Mouse (Mus musculus) midbrain, embryonic 11.5 days (tissue): ENCODE data around the gene Slc1a3. TPM values are rescaled to one million over a fixed set of nuclear protein-coding genes. Genes with fewer than 3 reads are reported as not detected.

Experiments
- ATAC-seq: fragments of 200-750 bp; cut with Nextera tagmentation; 2 replicates; pipeline ENCODE4 v1.8.0; 2017; ENCODE audit warnings: moderate TSS enrichment, moderate library complexity; ENCODE audit not compliant: low FRiP score
- DNase-seq: peaks from one replicate; pipeline ENCODE4 v3.0.0; 2015; ENCODE audit warnings: low spot score; ENCODE audit errors: missing footprints
- H3K27ac ChIP-seq: fragments of 300-500 bp; sonication (generic); 2 replicates; pipeline ENCODE4 v1.5.1; 2014; ENCODE audit warnings: low read depth, low read length
- H3K27me3 ChIP-seq: fragments of 300-500 bp; sonication (generic); 2 replicates; pipeline ENCODE4 v1.6.1; 2014; ENCODE audit warnings: mild to moderate bottlenecking, low read length, moderate library complexity, mixed read lengths; ENCODE audit not compliant: control insufficient read depth, insufficient read depth
- H3K36me3 ChIP-seq: fragments of 300-500 bp; sonication (generic); 2 replicates; pipeline ENCODE4 v1.6.1; 2014; ENCODE audit warnings: mild to moderate bottlenecking, low read length, moderate library complexity, mixed read lengths; ENCODE audit not compliant: control insufficient read depth, insufficient read depth
- H3K4me1 ChIP-seq: fragments of 300-500 bp; sonication (generic); 2 replicates; pipeline ENCODE4 v1.6.1; 2014; ENCODE audit warnings: low read length; ENCODE audit not compliant: control insufficient read depth, insufficient read depth
- H3K4me2 ChIP-seq: fragments of 300-500 bp; sonication (generic); 2 replicates; pipeline ENCODE4 v1.6.1; 2014; ENCODE audit warnings: mild to moderate bottlenecking, moderate library complexity
- H3K4me3 ChIP-seq: fragments of 300-500 bp; sonication (generic); 2 replicates; pipeline ENCODE4 v1.5.1; 2014; ENCODE audit warnings: low read depth, low read length
- H3K9ac ChIP-seq: fragments of 300-500 bp; sonication (generic); 2 replicates; pipeline ENCODE4 v1.6.1; 2014; ENCODE audit warnings: low read length
- H3K9me3 ChIP-seq: fragments of 300-500 bp; sonication (generic); 2 replicates; pipeline ENCODE4 v1.6.1; 2016; ENCODE audit warnings: low read length; ENCODE audit not compliant: control insufficient read depth
- WGBS: fragments of 180-500 bp; shearing (Covaris S2); extraction: QIAGEN DNeasy Blood & Tissue Kit; methylation state at CpG from one replicate; pipeline ENCODE4 v1.1.7; 2014; 5-methylcytosine and 5-hydroxymethylcytosine counted together
- polyA plus RNA-seq: library from polyadenylated mRNA; unstranded; fragments of >200 nt; fragmentation: Nextera tagmentation; extraction: Ambion mirVana; gene quantifications from 2 replicates; pipeline ENCODE4 v1.2.1, GENCODE M21; 2014

Gene Slc1a3
- polyA plus RNA-seq, 1 experiment from 2014 or later = 33.5 TPM

DNA sequence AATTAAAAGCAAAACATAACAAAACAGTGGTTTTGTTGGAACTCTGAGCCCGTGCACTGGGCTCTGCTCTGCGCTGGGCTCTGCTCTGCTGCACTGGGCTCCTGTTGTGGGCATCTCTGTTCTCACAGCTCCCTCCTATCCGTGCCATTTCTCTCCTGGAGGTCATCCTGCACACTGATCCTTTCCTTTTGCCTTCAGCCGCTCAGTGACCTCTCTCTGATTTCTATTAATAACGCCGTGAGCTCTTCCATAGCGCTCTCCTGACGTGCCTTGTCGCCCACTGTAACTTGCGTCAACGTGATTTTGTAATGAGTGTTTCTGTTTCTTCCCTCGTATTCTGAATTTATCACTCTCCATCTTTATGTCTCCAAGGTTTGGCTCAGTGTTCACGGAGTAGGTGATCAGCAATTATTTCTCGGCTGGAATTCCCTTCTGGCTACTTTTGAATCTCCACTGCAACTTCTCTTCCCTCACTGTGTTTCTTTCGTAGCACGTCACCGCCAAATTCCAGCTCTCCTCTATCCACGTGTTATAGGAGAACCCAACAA is 91.0 kb downstream of the Slc1a3 start:
- WGBS = 80% methylated on average over 18 of the region's 18 CpGs
- H3K27me3 ChIP-seq = no peaks in the 10 kb centered on the region
- DNase-seq (no peak), ATAC-seq (no peak)
- H3K4me3 ChIP-seq = no peak overlapping the region
- no peak overlapping the region for H3K9ac ChIP-seq
- no peak overlapping the region for H3K27ac ChIP-seq
- no peaks in the 10 kb centered on the region for H3K9me3 ChIP-seq
- no peak overlapping the region for H3K4me2 ChIP-seq
- no peaks in the 10 kb centered on the region for H3K4me1 ChIP-seq
- H3K36me3 ChIP-seq = no peaks in the 10 kb centered on the region

DNA sequence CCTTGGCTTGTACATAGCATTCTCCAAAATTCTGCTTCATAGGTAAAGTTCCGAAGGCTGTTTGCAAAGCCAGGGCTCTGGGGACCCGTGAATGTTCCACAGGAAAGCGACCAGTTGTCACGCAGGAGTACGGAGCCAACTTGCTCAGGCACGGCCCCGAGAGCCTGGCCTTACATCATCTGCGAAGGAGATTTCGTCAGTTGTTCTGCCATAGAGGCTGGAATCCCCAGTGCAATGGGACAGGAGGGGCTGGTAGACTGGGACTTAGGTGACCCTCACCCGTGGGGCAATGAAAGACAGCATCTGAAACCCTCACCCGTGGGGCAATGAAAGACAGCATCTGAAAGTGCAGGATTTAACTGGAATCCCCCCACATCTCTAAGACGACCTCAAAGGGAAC is 94.3 kb downstream of the Slc1a3 start:
- ATAC-seq (no peak), DNase-seq (no peak)
- Histone ChIP-seq H3K9me3 (no peaks in the 10 kb centered on the region), H3K36me3 (no peaks in the 10 kb centered on the region), H3K9ac (no peak overlapping the region), H3K4me1 (no peaks in the 10 kb centered on the region), H3K27me3 (no peaks in the 10 kb centered on the region), H3K4me3 (no peak overlapping the region), H3K4me2 (no peak overlapping the region), H3K27ac (no peak overlapping the region)
- WGBS = 87% methylated on average over 12 of the region's 12 CpGs

DNA sequence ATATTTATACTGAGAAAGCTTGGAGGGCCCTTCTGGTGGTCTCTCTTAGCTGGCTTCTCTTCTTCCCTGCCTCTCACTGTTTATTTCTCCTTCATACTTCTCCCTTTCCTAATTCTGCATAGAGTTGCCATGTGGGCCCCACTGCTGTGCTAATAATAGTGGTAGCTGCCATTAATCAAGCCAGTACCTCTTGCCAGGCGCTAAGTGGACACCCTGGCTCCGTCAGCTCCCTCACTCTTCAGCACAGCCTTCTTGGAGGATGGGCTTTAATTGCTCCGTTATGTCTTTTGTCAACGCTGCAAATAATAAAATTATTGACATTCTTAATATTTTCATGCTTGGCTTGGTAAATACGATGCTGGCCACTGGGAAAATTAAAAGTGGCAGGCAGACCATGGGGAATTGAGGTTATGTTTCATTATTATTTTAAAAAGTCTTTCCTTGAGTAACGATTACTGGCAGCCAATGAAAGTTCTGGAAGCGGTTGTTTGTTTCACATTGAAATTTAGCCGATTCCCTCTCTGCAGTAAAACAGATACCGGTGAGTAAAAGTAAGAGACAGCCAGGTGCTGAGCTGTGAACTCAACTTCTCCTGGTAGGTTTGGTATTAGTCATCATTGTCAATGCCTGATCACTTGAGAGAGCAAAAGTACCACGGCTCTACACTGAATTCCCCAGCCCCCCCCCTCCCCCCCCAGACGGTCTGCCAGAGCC is 94.9 kb downstream of the Slc1a3 start:
- Histone ChIP-seq H3K4me3 (no peak overlapping the region), H3K36me3 (no peaks in the 10 kb centered on the region), H3K27ac (no peak overlapping the region), H3K27me3 (no peaks in the 10 kb centered on the region), H3K9me3 (no peaks in the 10 kb centered on the region), H3K4me2 (no peak overlapping the region), H3K9ac (no peak overlapping the region), H3K4me1 (no peaks in the 10 kb centered on the region)
- DNase-seq (no peak), ATAC-seq (no peak)
- WGBS = 87% methylated on average over 11 of the region's 11 CpGs

DNA sequence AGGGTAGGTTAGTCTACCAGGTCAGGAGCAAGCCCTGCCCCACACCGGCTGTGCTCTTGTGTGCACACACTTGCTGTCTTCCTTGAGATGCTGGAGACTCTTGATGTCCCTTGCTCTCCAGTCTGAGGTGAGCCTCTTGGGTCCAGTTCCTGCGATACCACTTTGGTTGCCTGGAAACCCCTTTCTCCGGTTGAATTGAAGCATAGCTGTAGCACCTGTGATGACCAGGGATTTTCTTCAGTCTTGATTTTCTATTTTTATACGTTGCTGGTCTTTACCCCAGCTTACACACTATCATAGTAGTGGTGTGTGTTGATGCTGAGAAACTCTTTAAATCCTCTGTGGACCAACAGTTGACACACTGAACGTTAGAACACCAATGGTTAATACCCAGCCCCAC is 95.9 kb downstream of the Slc1a3 start:
- Histone ChIP-seq H3K4me3 (no peak overlapping the region), H3K36me3 (no peaks in the 10 kb centered on the region), H3K27ac (no peak overlapping the region), H3K27me3 (no peaks in the 10 kb centered on the region), H3K9ac (no peak overlapping the region), H3K4me1 (no peaks in the 10 kb centered on the region), H3K9me3 (no peaks in the 10 kb centered on the region), H3K4me2 (no peak overlapping the region)
- DNase-seq (no peak), ATAC-seq (no peak)
- 88% methylated on average over 5 of the region's 5 CpGs for WGBS

DNA sequence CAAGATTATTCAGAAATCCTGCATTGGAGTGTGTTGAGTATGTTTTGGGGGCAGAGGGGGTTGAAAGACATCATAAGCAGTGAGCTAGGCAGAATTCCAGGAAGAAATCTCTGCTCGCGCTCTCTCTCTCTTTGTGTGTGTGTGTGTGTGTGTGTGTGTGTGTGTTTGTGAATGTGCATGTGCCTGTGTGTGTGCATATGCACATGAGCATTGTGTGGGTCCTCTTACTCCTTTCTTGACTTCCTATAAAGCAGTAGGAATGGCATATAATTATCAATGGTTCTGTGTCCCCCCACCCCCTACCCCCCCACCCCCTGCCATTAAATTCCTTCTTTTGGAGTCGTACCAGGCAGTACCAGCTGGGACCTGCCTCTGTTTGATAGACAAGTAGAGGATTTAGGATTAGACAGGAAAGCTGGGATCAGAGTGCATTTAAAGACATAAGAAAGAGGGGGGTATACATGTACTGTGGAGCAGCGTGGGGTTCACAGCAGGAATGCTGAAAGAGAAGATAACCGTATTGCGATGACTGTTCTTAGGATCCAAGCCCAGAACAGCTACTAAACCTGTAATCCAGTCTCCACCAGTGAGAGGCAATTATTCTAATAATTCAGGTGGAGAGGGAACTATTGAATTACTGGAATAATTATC is 104.9 kb downstream of the Slc1a3 start:
- H3K36me3 ChIP-seq = no peaks in the 10 kb centered on the region
- ATAC-seq = no peak; the same call in 1 of the 2 replicates
- no peak overlapping the region for H3K4me2 ChIP-seq
- H3K27ac ChIP-seq = no peak overlapping the region
- no peak for DNase-seq
- no peaks in the 10 kb centered on the region for H3K9me3 ChIP-seq
- H3K27me3 ChIP-seq = no peaks in the 10 kb centered on the region
- H3K9ac ChIP-seq = no peak overlapping the region
- 52% methylated on average over 6 of the region's 6 CpGs for WGBS
- no peaks in the 10 kb centered on the region for H3K4me1 ChIP-seq
- no peak overlapping the region for H3K4me3 ChIP-seq

DNA sequence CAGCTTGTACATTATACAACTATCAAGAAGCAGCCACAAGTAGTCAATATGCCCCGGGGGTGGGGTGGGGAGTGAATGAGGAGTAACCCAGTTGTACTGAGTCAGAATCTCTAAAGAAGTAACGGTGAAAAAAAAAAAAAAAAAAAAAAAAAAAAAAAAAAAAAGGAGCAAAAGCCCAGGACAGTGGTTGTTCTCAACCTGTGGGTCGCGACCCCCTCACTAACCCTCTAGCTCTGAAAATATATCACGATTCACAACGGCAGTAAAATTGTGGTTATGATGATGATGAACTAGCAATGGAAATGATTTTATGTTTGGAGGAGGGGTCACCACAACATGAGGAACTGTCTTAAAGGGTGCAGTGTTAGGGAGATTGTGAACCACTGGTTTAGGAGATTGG is 108.2 kb downstream of the Slc1a3 start:
- Histone ChIP-seq H3K27me3 (no peaks in the 10 kb centered on the region), H3K4me2 (no peak overlapping the region), H3K36me3 (no peaks in the 10 kb centered on the region), H3K27ac (no peak overlapping the region), H3K9ac (no peak overlapping the region), H3K4me3 (no peak overlapping the region), H3K9me3 (no peaks in the 10 kb centered on the region), H3K4me1 (no peaks in the 10 kb centered on the region)
- DNase-seq (no peak), ATAC-seq (no peak)
- 92% methylated on average over 6 of the region's 6 CpGs for WGBS

DNA sequence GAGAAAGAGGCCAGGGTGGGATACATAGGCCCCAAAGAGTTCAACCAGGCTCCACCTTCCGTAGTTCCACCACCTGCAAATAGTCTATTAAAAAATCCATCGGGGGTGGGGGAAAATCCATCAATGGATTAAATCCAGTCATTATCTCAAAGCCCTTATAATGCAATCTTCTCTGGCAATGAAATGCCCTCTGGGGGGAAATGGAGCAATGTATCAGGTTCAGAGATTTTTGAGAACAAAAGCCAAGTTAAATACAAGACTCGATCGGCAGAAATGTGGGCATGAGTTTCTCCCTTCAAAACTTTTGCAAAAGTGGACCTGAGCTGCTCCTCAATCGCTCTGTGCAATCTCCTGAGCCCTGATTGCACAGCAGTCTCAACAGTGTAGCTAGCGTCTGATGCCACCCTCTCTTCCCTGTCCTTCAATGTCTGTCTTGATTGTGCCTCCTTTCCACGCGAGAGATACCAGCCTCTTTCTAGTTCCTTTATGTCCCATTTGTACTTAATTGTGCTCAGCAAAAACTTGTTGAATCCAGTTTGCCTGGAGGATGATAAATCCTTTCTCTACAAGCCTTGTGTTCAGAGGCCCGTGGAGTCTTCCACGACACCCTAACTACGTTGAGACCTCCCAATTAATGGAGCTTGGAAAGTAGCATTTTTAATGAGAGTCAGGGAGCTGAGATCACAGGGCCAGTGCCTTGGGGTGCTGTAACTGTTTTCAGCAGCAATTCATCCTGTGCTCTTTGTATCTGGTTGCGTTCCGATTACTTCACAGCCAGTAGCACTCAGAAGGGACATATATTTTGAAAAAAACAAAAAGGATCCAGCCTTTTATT is 109.0 kb downstream of the Slc1a3 start:
- H3K36me3 ChIP-seq = no peaks in the 10 kb centered on the region
- no peak overlapping the region for H3K27ac ChIP-seq
- H3K27me3 ChIP-seq = no peaks in the 10 kb centered on the region
- 83% methylated on average over 13 of the region's 13 CpGs for WGBS
- H3K4me1 ChIP-seq = no peaks in the 10 kb centered on the region
- H3K9me3 ChIP-seq = no peaks in the 10 kb centered on the region
- DNase-seq (no peak), ATAC-seq (no peak)
- H3K9ac ChIP-seq = no peak overlapping the region
- no peak overlapping the region for H3K4me3 ChIP-seq
- no peak overlapping the region for H3K4me2 ChIP-seq

DNA sequence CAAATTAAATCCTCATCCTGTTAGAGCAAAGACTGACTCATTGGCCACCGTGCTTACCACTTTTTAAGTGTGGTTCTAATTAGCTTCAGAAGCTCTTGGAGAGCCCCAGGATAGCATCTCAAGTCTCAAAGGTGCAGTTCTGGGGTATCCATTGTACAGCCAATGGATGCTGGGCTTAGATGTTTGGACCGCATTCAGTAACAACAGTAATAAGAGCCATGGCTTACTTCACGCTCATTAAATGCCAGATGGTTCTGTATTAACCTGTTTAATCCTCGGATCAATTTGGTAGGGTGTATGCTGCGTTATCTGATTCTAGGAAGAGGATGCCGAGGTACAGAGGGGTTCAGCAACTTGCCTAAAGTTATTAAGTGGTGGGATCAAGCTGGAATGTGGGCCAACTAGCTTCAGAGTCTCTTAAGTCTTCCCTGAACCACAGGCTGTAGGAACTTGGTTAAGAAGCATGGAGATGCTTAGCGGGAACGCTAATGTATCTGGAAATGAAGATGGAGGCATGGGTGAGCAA is 114.1 kb downstream of the Slc1a3 start:
- Histone ChIP-seq H3K4me1 (no peaks in the 10 kb centered on the region), H3K9ac (no peak overlapping the region), H3K27ac (no peak overlapping the region), H3K4me2 (no peak overlapping the region), H3K36me3 (no peaks in the 10 kb centered on the region), H3K9me3 (no peaks in the 10 kb centered on the region), H3K4me3 (no peak overlapping the region), H3K27me3 (no peaks in the 10 kb centered on the region)
- 86% methylated on average over 8 of the region's 8 CpGs for WGBS
- DNase-seq (no peak), ATAC-seq (no peak)
